Mouse (Mus musculus) B cell, adult 67 days (primary cell): ENCODE data around the gene Gm16405. TPM values are rescaled to one million over a fixed set of nuclear protein-coding genes. Genes with fewer than 3 reads are reported as not detected.

Experiments
- total RNA-seq, 2 experiments: library from RNA; stranded (reverse); gene quantifications; 4 replicates each; pipeline ENCODE4 v1.2.4; 2023

Gene Gm16405
- total RNA-seq, result not detected

GRCm38 (mm10) chrX:54530908-54531307 lies at the start of gene Gm16405:
Gene Gm16405, plus strand, starts transcription at chrX:54531208.

Other genes starting within 250 kb of the Gm16405 start
- not detected for gene Gm16430, start 91.0 kb downstream of the Gm16405 start, total RNA-seq